Mouse (Mus musculus) cortical plate, adult 2 months (tissue): ENCODE measurements at regions not wholly inside any gene's neighbourhood (a gene's known extent, or its start where the extent isn't known, plus 50 kb on each side); places are given as distances from the start of the nearest gene placed in this dataset.

Experiments
- H3K27ac ChIP-seq: fragments of 200-500 bp; 2 replicates; pipeline ENCODE4 v1.5.1; 2012; ENCODE audit warnings: low read length, control low read depth, inconsistent platforms; ENCODE audit not compliant: insufficient read depth
- H3K4me1 ChIP-seq: fragments of 200-500 bp; 2 replicates; pipeline ENCODE4 v1.6.1; 2011; ENCODE audit warnings: low read length; ENCODE audit not compliant: control insufficient read depth, insufficient read depth
- H3K4me3 ChIP-seq: fragments of 200-500 bp; 2 replicates; pipeline ENCODE4 v1.5.1; 2011; ENCODE audit warnings: mild to moderate bottlenecking, low read length, control low read depth; ENCODE audit not compliant: insufficient read depth
- CTCF ChIP-seq: fragments of 200-500 bp; IDR thresholded peaks from 2 replicates; pipeline ENCODE4 v1.5.1; 2011; ENCODE audit warnings: mild to moderate bottlenecking, control low read depth, low read length; ENCODE audit not compliant: insufficient read depth; ENCODE audit errors: extremely low read depth
- POLR2A ChIP-seq: fragments of 200-500 bp; IDR thresholded peaks from 2 replicates; pipeline ENCODE4 v1.6.1; 2011; ENCODE audit warnings: mild to moderate bottlenecking, low read length, control low read depth; ENCODE audit not compliant: insufficient read depth; ENCODE audit errors: extremely low read depth

GRCm38 (mm10) chr7:136494862-136495261, 399.6 kb upstream of the Mgmt start:
- Histone ChIP-seq H3K27ac (no peak overlapping the region), H3K4me1 (no peaks in the 10 kb centered on the region), H3K4me3 (no peak overlapping the region)
- TF ChIP-seq POLR2A (no peak), CTCF (no peak)

- Histone ChIP-seq H3K27ac (no peak overlapping the region), H3K4me1 (no peaks in the 10 kb centered on the region), H3K4me3 (no peak overlapping the region)
- TF ChIP-seq POLR2A (no peak), CTCF (no peak)
Measured at GRCm38 (mm10) chr7:136496335-136497242, 397.8 kb upstream of the Mgmt start.

- TF ChIP-seq CTCF = no peak
- Histone ChIP-seq H3K4me1 (no peaks in the 10 kb centered on the region), H3K27ac (no peak overlapping the region), H3K4me3 (no peak overlapping the region)
Measured at GRCm38 (mm10) chr7:136500059-136500458, 394.4 kb upstream of the Mgmt start.

- TF ChIP-seq CTCF = no peak
- TF ChIP-seq POLR2A = no peak
- H3K27ac ChIP-seq = no peak overlapping the region
- H3K4me3 ChIP-seq = no peak overlapping the region
- no peaks in the 10 kb centered on the region for H3K4me1 ChIP-seq
Measured at GRCm38 (mm10) chr7:136501094-136501493, 393.3 kb upstream of the Mgmt start.

- Histone ChIP-seq H3K4me3 (no peak overlapping the region), H3K27ac (no peak overlapping the region), H3K4me1 (no peaks in the 10 kb centered on the region)
- no peak for TF ChIP-seq POLR2A
- no peak for TF ChIP-seq CTCF
Measured at GRCm38 (mm10) chr7:136501855-136502847, 392.3 kb upstream of the Mgmt start.

- H3K27ac ChIP-seq = no peak overlapping the region
- TF ChIP-seq CTCF (no peak), POLR2A (no peak)
Measured at GRCm38 (mm10) chr7:136511389-136511788, 383.0 kb upstream of the Mgmt start.

GRCm38 (mm10) chr7:136515376-136515775, 379.0 kb upstream of the Mgmt start:
- Histone ChIP-seq H3K27ac (no peak overlapping the region), H3K4me1 (no peaks in the 10 kb centered on the region), H3K4me3 (no peak overlapping the region)
- TF ChIP-seq CTCF (no peak), POLR2A (no peak)

More at GRCm38 (mm10) chr7:136511389-136511788, 383.0 kb upstream of the Mgmt start:
- Histone ChIP-seq H3K4me3 (no peak overlapping the region), H3K4me1 (no peaks in the 10 kb centered on the region)

GRCm38 (mm10) chr7:136525821-136526220, 368.6 kb upstream of the Mgmt start:
- TF ChIP-seq POLR2A (no peak), CTCF (no peak)
- Histone ChIP-seq H3K4me1 (no peaks in the 10 kb centered on the region), H3K4me3 (no peak overlapping the region), H3K27ac (no peak overlapping the region)

- TF ChIP-seq CTCF = no peak
- TF ChIP-seq POLR2A = no peak
- no peak overlapping the region for H3K27ac ChIP-seq
- H3K4me1 ChIP-seq = no peaks in the 10 kb centered on the region
- H3K4me3 ChIP-seq = no peak overlapping the region
Measured at GRCm38 (mm10) chr7:136530006-136530785, 364.2 kb upstream of the Mgmt start.
